In genomic region chr14:39859294-39859693, GRCm38 (mm10) we compare ENCODE assay signal across 10 mouse cellular contexts.
"Had no signal": no experiment of that assay in that cellular context is flagged by ENCODE, and none has a peak within 500 bp of the region (broad histone marks: within the 10 kb centered on the region; RNA-seq: fewer than 3 reads in every experiment).

No protein-coding gene starts in this region.

- DNase-seq: kidney, postnatal 10 days; kidney, postnatal 4 days; liver; liver, embryonic 13.5 days; liver, postnatal 0 days; lung, postnatal 14 days; retina, postnatal 1 day; right cerebral cortex, postnatal 4 days; spleen, adult 18-20 months; thymus, postnatal 36 days had no signal
